Mouse (Mus musculus) liver, embryonic 12.5 days (tissue): ENCODE measurements at regions not wholly inside any gene's neighbourhood (a gene's known extent, or its start where the extent isn't known, plus 50 kb on each side); places are given as distances from the start of the nearest gene placed in this dataset.

Experiments used
- ATAC-seq: fragments of 200-750 bp; cut with Nextera tagmentation; 2 replicates; pipeline ENCODE4 v1.8.0; 2017; ENCODE audit warnings: moderate number of reproducible peaks, mild to moderate bottlenecking, moderate library complexity
- H3K27ac ChIP-seq: fragments of 300-500 bp; sonication (generic); 2 replicates; pipeline ENCODE4 v1.5.1; 2016; ENCODE audit warnings: mild to moderate bottlenecking
- H3K27me3 ChIP-seq: fragments of 300-500 bp; sonication (generic); replicated peaks from 2 replicates; pipeline ENCODE4 v1.6.1; 2016; ENCODE audit warnings: mild to moderate bottlenecking, moderate library complexity
- H3K36me3 ChIP-seq: fragments of 300-500 bp; sonication (generic); 2 replicates; pipeline ENCODE4 v1.6.1; 2016; ENCODE audit warnings: mild to moderate bottlenecking, moderate library complexity
- H3K4me1 ChIP-seq: fragments of 300-500 bp; sonication (generic); 2 replicates; pipeline ENCODE4 v1.6.1; 2016
- H3K4me2 ChIP-seq: fragments of 300-500 bp; sonication (generic); 2 replicates; pipeline ENCODE4 v1.6.1; 2016; ENCODE audit warnings: mild to moderate bottlenecking, moderate library complexity
- H3K4me3 ChIP-seq: fragments of 300-500 bp; sonication (generic); 2 replicates; pipeline ENCODE4 v1.5.1; 2016; ENCODE audit warnings: mild to moderate bottlenecking, moderate library complexity
- H3K9ac ChIP-seq: fragments of 300-500 bp; sonication (generic); 2 replicates; pipeline ENCODE4 v1.6.1; 2016; ENCODE audit warnings: mild to moderate bottlenecking, moderate library complexity
- H3K9me3 ChIP-seq: fragments of 300-500 bp; sonication (generic); replicated peaks from 2 replicates; pipeline ENCODE4 v1.6.1; 2016; ENCODE audit warnings: mild to moderate bottlenecking, moderate library complexity
- WGBS: fragments of 180-500 bp; shearing (Covaris S2); methylation state at CpG from one replicate; pipeline ENCODE4 v1.1.7; 2016; ENCODE audit not compliant: insufficient replicate concordance; 5-methylcytosine and 5-hydroxymethylcytosine counted together

GRCm38 (mm10) chr16:97272035-97272631 is 84.4 kb upstream of the Bace2 start:
- H3K27ac ChIP-seq = no peak overlapping the region
- no peak overlapping the region for H3K4me3 ChIP-seq
- H3K4me2 ChIP-seq = peak overlapping the region; percentile 29; the same call in 1 of the 2 replicates
- H3K36me3 ChIP-seq = no peaks in the 10 kb centered on the region
- 12% methylated on average over 12 of the region's 12 CpGs for WGBS
- 0 out of 2 replicates have a peak, but pooled peaks cover 4% of the 10 kb centered on the region for H3K4me1 ChIP-seq
- H3K9me3 ChIP-seq = no peaks in the 10 kb centered on the region
- H3K27me3 ChIP-seq = no peaks in the 10 kb centered on the region
- no peak for ATAC-seq
- no peak overlapping the region for H3K9ac ChIP-seq

DNA sequence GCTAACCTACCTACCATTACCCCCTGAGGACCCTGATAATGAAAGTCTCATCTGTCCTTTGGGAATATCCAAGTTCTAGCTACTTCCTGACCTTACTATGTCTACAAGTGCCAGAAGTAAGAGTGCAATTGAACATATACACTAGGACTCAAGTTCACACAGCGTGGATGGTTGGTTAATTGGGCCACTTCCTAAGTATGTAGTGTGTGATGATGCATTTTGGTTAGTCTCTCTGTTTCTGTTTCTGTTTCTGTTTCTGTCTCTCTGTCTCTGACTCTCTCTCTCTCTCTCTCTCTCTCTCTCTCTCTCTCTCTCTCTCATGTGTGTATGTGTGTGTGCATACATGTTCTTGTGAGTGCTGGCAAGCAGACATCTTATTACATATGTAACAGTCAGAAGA is 77.6 kb upstream of the Bace2 start:
- no peaks in the 10 kb centered on the region for H3K9me3 ChIP-seq
- H3K4me1 ChIP-seq = no peaks in the 10 kb centered on the region
- H3K9ac ChIP-seq = no peak overlapping the region
- no peak for ATAC-seq
- WGBS = 50% methylated on average over 1 of the region's 1 CpGs
- no peaks in the 10 kb centered on the region for H3K36me3 ChIP-seq
- H3K4me3 ChIP-seq = no peak overlapping the region
- no peak overlapping the region for H3K4me2 ChIP-seq
- no peaks in the 10 kb centered on the region for H3K27me3 ChIP-seq
- H3K27ac ChIP-seq = no peak overlapping the region

- no peak for ATAC-seq
- WGBS = 57% methylated on average over 7 of the region's 7 CpGs
- H3K4me2 ChIP-seq = no peak overlapping the region
These were observed 74.9 kb upstream of the Bace2 start for GRCm38 (mm10) chr16:97281615-97282110.

GRCm38 (mm10) chr16:97282943-97283342 is 73.6 kb upstream of the Bace2 start:
- no peak for ATAC-seq
- H3K9me3 ChIP-seq = no peaks in the 10 kb centered on the region
- WGBS = 74% methylated on average over 9 of the region's 9 CpGs
- H3K4me3 ChIP-seq = no peak overlapping the region
- no peaks in the 10 kb centered on the region for H3K36me3 ChIP-seq
- H3K4me2 ChIP-seq = no peak overlapping the region
- no peaks in the 10 kb centered on the region for H3K27me3 ChIP-seq
- no peak overlapping the region for H3K27ac ChIP-seq
- H3K4me1 ChIP-seq = no peaks in the 10 kb centered on the region
- H3K9ac ChIP-seq = no peak overlapping the region

More at GRCm38 (mm10) chr16:97281615-97282110, 74.9 kb upstream of the Bace2 start:
- Histone ChIP-seq H3K9ac (no peak overlapping the region), H3K36me3 (no peaks in the 10 kb centered on the region), H3K27ac (no peak overlapping the region), H3K4me3 (no peak overlapping the region), H3K9me3 (no peaks in the 10 kb centered on the region), H3K4me1 (no peaks in the 10 kb centered on the region), H3K27me3 (no peaks in the 10 kb centered on the region)

- Histone ChIP-seq H3K9me3 (no peaks in the 10 kb centered on the region), H3K36me3 (no peaks in the 10 kb centered on the region), H3K27me3 (no peaks in the 10 kb centered on the region), H3K4me3 (no peak overlapping the region), H3K9ac (no peak overlapping the region), H3K4me1 (peaks cover 10% of the 10 kb centered on the region), H3K4me2 (no peak overlapping the region), H3K27ac (no peak overlapping the region)
- no peak for ATAC-seq
- 67% methylated on average over 8 of the region's 8 CpGs for WGBS
These were observed 70.6 kb upstream of the Bace2 start for GRCm38 (mm10) chr16:97285886-97286447.

DNA sequence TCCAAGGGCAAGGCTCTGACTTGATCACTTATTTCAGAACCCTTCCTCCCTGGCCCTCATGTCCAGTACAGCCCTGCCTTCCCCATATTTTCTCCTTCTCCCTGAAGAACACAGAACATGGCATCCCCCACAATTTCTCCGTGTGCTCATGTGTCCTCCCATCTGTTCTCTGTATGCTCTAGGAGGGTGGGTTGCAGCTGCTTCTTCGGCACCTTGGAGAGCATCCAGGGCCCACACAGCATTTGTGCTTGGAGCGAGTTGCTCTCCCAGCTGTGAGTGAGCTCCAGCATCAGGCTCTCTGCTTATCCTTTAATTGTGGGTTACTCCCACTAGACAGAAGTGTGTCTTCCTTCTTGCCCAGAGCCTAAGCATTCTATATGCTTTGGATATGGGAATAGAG is 69.8 kb upstream of the Bace2 start:
- Histone ChIP-seq H3K4me3 (no peak overlapping the region), H3K27ac (no peak overlapping the region), H3K27me3 (no peaks in the 10 kb centered on the region), H3K4me1 (peaks cover 10% of the 10 kb centered on the region), H3K9ac (no peak overlapping the region), H3K4me2 (no peak overlapping the region), H3K9me3 (no peaks in the 10 kb centered on the region), H3K36me3 (no peaks in the 10 kb centered on the region)
- WGBS = 44% methylated on average over 3 of the region's 3 CpGs
- no peak for ATAC-seq

DNA sequence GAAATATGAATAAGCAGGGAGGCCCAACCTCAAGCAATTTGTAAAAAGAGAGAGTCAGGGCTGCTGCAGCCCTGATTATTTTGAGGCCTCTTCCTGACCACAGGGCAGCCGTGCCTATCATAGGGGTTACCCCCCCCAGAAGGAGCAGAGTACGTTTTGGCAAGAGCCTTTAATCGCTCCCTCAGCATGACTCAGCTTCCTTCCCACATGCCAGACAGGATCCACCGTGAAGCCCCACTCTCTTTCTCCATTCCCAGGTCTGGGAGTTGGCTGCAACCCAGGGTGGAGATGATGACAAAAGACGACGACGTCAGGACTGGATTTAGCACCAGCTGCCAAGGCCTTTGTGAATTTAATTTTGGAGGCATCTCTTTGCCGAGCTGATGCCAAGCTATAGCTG is 67.9 kb upstream of the Bace2 start:
- Histone ChIP-seq H3K36me3 (no peaks in the 10 kb centered on the region), H3K27ac (no peak overlapping the region), H3K9me3 (no peaks in the 10 kb centered on the region), H3K4me1 (peaks cover 10% of the 10 kb centered on the region), H3K4me2 (no peak overlapping the region), H3K27me3 (no peaks in the 10 kb centered on the region), H3K4me3 (no peak overlapping the region), H3K9ac (no peak overlapping the region)
- WGBS = 17% methylated on average over 8 of the region's 8 CpGs
- peak; percentile 54 for ATAC-seq

DNA sequence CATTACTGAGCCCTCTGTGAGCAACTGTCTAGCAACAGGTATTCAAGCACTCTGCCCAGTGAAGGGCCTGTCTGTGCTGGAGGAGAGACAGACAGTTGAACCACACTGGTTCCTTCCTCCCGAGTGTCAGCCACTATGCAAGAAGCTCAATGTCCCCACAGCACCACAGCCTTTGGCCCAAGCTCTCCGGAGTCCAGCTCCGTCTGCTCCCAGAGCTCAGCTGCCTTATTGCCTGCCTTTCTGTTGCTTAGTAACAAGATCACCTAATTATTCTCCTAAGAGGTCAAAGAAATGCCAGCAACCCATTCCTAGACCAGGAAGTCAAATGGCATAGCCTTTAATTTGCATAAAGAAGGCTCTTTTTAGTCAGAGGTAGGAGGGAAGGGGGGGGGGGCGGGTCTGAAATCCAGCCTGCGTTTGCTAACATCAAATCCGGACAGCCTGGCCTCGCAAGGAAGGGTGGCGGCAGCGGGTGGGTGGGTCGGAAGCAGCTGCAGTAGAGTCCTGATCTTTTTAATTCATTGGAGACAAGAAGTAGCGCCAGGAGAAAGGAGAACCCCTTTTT is 64.0 kb upstream of the Bace2 start:
- WGBS = 17% methylated on average over 11 of the region's 11 CpGs
- Histone ChIP-seq H3K27ac (no peak overlapping the region), H3K9ac (no peak overlapping the region), H3K27me3 (no peaks in the 10 kb centered on the region), H3K36me3 (no peaks in the 10 kb centered on the region), H3K4me2 (no peak overlapping the region), H3K9me3 (no peaks in the 10 kb centered on the region), H3K4me1 (peaks cover 10% of the 10 kb centered on the region), H3K4me3 (no peak overlapping the region)
- no peak for ATAC-seq

DNA sequence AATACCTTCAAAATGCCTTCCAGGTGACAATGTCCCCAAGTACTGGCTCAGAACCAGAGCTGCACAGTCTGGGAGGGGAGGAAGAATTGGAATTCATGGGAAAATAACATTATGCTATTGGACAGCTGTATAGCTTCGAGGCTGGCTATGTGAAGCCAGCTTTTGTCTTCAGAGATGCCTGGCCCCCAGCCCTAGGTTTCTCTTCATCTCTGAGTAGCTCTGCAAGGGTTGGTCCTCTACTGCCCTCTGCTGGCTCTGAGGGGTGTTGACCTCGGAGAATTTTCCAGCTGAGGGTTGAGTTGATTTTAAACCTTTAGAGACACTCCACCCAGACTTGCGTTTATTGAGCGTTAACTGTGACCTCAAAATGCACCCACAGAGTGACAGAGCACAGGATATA is 63.3 kb upstream of the Bace2 start:
- Histone ChIP-seq H3K4me2 (no peak overlapping the region), H3K9me3 (no peaks in the 10 kb centered on the region), H3K9ac (no peak overlapping the region), H3K4me3 (no peak overlapping the region), H3K4me1 (peaks cover 8% of the 10 kb centered on the region), H3K27ac (no peak overlapping the region), H3K27me3 (no peaks in the 10 kb centered on the region), H3K36me3 (no peaks in the 10 kb centered on the region)
- WGBS = 8% methylated on average over 4 of the region's 4 CpGs
- ATAC-seq = no peak

GRCm38 (mm10) chr16:97297140-97297539 is 59.4 kb upstream of the Bace2 start:
- no peaks in the 10 kb centered on the region for H3K4me1 ChIP-seq
- H3K27me3 ChIP-seq = no peaks in the 10 kb centered on the region
- no peak overlapping the region for H3K9ac ChIP-seq
- 66% methylated on average over 3 of the region's 3 CpGs for WGBS
- no peak for ATAC-seq
- H3K4me3 ChIP-seq = no peak overlapping the region
- no peak overlapping the region for H3K27ac ChIP-seq
- H3K36me3 ChIP-seq = no peaks in the 10 kb centered on the region
- H3K4me2 ChIP-seq = no peak overlapping the region
- no peaks in the 10 kb centered on the region for H3K9me3 ChIP-seq

- Histone ChIP-seq H3K9ac (no peak overlapping the region), H3K9me3 (no peaks in the 10 kb centered on the region)
These were observed 52.3 kb upstream of the Bace2 start for GRCm38 (mm10) chr16:97304156-97304735.

More at GRCm38 (mm10) chr16:97304156-97304735, 52.3 kb upstream of the Bace2 start:
- ATAC-seq = no peak
- no peaks in the 10 kb centered on the region for H3K27me3 ChIP-seq
- no peaks in the 10 kb centered on the region for H3K4me1 ChIP-seq
- no peak overlapping the region for H3K27ac ChIP-seq
- no peak overlapping the region for H3K4me3 ChIP-seq
- H3K36me3 ChIP-seq = no peaks in the 10 kb centered on the region
- H3K4me2 ChIP-seq = no peak overlapping the region
- WGBS = 66% methylated on average over 5 of the region's 5 CpGs
